Mouse (Mus musculus) right cerebral cortex, adult 2 months (tissue): ENCODE results near the gene Gm21981.
A peak's percentile ranks its signal among the peaks of the same experiment; 100 is the strongest.

Experiments used
- DNase-seq, 2 experiments: peaks; one replicate each; pipeline ENCODE4 v3.0.0; 2021 to 2022; ENCODE audit warnings: low spot score in 2 of 2

Gm21981 gene

DNA sequence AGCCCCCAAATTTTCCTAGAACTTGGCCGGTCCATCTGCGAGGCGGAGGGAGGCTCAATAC is at the start of gene Gm21981:
TSS of gene Gm21981 (minus strand) at position 14 of the 61 bp plus-strand sequence.
- no peak for DNase-seq

DNA sequence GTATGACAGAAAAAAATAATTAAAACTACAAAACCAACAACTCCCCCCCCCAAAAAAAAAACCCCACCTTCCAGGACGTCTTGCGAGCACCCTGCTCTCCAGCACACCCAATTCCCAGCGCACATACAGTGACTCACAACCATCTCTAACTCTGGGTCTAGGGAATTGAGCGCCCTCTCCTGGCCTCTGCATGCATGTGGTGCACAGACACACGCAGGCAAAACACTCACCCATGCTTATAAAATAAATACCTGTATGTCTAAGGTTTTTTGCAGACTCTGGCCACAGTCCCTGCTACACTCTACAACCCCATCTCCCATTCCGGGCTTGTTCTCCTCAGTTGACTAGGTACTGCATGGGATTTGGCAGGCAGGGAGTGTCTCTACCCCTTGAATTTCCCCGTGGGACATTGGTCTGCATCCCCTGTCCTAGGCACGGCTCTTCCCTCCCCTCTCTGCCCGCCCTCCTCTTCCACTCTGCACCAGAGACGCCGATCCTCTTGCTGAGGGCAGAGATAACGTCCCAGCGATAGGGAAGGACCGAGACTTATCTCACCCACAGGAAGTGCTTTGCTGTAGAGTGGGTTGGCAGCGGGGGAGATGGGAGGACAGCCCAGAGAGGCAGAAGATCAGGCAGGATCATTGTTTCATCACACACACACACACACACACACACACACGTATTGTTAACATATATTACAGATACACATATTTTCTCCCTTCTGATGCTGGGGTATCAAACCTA is 48.9 kb upstream of the Gm21981 start:
- DNase-seq: no peak

DNA sequence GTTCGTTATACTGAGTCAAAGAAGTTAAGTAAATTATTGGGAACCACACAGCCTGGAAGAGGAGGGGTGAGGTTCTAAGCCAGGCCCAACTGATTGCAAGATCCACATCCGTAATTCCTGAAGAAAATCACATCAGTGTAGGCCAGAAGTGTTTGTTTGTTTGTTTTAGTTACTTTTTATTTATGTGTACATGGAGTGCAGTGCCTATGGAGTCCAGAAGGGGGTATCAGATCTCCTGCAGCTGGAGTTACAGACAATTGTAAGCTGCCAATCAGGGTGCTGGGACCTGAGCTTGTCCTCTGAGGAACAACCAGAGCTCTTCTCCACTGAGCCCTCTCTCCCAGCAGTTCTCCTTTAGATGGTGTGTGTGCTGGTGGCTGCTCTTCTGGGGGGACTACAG is 45.9 kb upstream of the Gm21981 start:
- DNase-seq: no peak

- no peak for DNase-seq
Measured at GRCm38 (mm10) chr17:47738879-47739798, 44.9 kb upstream of the Gm21981 start.

GRCm38 (mm10) chr17:47738066-47738878 is 44.0 kb upstream of the Gm21981 start:
- DNase-seq: peak in 1 of 2 experiments; percentile 5

GRCm38 (mm10) chr17:47737271-47738065 is 43.2 kb upstream of the Gm21981 start:
- peak; percentile 53 to 75 for DNase-seq

GRCm38 (mm10) chr17:47736856-47737255 is 42.6 kb upstream of the Gm21981 start, which contains the start of gene Tfeb:
Tfeb (plus strand) TSS chr17:47737030.
- DNase-seq: peak; percentile 97 to 98

DNA sequence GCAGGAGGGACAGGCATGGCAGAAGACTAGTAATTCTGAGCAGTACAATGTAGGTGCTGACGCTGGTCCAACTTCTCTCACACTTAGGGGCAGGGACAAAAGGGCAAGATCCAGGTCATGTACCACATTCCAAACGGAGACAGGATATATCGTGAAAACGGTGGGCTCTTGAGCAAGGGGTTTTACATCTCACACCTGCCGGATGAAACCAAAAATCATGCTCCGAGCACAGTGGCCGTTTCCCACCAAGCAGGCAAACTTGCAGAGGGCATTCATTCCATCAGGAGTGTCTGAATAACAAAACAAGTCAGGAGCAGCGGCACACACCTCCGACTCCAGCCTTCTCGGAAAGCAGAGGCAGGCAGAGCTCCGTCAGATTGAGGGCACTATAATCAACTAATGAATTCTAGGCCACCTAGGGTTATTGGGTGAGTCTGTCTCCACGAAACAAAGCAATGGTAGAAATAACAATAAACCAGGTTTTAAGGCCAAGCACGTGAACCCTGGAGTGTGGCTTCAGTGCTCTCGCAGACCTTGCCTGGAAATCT is 41.4 kb upstream of the Gm21981 start:
- DNase-seq: no peak

DNA sequence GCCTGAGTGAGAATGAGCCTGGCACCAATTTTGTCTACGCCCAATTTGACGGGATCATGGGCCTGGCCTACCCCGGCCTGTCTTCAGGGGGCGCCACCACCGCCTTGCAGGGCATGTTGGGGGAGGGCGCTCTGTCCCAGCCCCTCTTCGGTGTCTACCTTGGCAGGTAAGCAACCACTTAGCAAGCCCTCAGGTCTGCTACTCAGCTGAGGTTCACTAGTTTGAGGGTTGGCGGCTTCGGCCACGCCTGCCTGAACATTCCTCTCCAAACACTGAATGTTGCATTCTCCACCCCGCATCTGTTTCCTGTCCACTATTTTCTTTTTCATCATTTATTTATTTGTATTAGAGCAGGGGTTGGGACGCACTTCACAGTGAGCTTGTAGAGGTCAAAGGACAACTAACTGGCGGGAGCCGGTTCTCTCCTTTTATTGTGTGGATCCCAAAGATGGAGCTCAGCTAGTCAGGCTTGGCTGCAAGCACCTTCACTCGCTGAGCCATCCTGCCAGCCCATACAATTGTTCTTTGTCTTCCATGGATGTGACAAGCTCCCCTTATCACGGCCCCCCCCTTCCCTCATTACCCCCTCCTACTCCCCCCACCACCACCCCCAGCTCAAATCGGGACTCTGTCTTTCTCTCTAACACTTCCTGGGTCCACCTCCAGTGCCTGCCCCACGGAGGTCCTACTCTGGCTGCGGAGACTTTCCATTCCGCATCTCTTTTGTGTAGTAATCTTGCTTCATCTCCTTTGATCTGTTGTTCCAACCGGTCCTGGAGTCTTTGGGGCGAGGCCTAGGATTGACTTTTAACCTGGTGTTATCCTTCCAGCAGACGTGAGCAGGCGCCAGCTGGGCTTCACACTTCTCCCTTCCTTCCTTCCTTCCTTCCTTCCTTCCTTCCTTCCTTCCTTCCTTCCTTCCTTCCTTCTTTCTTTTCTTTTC is 36.6 kb upstream of the Gm21981 start:
- no peak for DNase-seq

- no peak for DNase-seq
Measured at GRCm38 (mm10) chr17:47726566-47726965, 32.3 kb upstream of the Gm21981 start, which contains the start of gene Pgc. Pgc (plus strand) TSS chr17:47726842.

- no peak for DNase-seq
Measured at GRCm38 (mm10) chr17:47721183-47721582, 26.9 kb upstream of the Gm21981 start.

GRCm38 (mm10) chr17:47715037-47715436 is 20.8 kb upstream of the Gm21981 start:
- no peak for DNase-seq

GRCm38 (mm10) chr17:47712889-47713571 is 18.8 kb upstream of the Gm21981 start:
- no peak for DNase-seq

DNA sequence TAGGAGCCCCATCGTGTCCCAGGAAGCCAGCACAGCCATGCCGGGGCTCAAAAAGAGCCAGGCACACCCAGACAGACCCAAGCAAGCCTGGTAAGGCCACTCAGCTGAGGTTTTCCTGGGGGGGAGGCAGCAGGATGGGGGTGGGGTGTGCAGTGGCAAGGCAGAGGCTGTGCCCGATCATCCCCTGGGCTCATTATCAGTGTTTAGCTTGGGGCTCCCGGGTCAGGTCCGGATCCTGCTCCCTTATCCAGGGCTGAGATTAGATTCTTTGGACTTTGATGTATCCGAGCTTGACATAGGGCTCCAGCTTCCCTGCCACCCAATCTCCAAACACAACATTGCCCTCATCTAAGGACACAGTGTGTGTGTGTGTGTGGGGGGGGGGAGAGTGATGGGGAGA is 17.6 kb upstream of the Gm21981 start:
- no peak for DNase-seq

- no peak for DNase-seq
Measured at GRCm38 (mm10) chr17:47710036-47710435, 15.8 kb upstream of the Gm21981 start.

DNA sequence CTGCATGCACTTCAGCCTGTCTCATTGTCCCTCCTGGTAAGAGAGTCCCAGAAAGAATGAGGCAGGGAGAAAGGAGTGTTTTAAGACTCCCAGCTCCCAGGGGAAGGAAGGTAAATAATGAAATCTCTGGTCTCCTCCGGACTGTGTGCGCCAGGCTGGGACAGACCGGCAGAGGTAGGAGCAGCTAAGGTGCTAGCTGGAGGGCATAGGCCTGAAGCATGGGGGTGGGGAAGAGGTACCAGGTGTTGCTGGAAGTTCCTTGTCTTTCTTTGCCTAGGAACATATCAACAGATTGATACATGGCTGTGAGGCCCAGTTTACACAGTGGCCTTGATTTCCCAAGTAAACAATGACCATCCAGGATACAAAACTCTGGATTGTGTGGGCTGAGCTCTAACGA is 14.7 kb upstream of the Gm21981 start:
- no peak for DNase-seq

- no peak for DNase-seq
Measured at GRCm38 (mm10) chr17:47707961-47708360, 13.7 kb upstream of the Gm21981 start.

- DNase-seq: no peak
Measured at GRCm38 (mm10) chr17:47706196-47706595, 11.9 kb upstream of the Gm21981 start.

GRCm38 (mm10) chr17:47704692-47705091 is 10.4 kb upstream of the Gm21981 start:
- no peak for DNase-seq

GRCm38 (mm10) chr17:47703556-47703955 is 9.3 kb upstream of the Gm21981 start:
- no peak for DNase-seq
